Mouse (Mus musculus) CH12.LX (cell line): ENCODE results near the gene Gm44579. TPM values are rescaled to one million over a fixed set of nuclear protein-coding genes. Genes with fewer than 3 reads are reported as not detected.

Source experiments
- DNase-seq: peaks from one replicate; pipeline ENCODE4 v3.0.0-alpha.2; 2013; ENCODE audit errors: extremely low read depth
- H3K27ac ChIP-seq: 2 replicates; pipeline ENCODE4 v1.5.1; 2012; ENCODE audit warnings: low read depth, mild to moderate bottlenecking, control low read depth, moderate library complexity; ENCODE audit not compliant: insufficient read depth
- H3K27me3 ChIP-seq: replicated peaks from 2 replicates; pipeline ENCODE3; 2012; ENCODE audit warnings: inconsistent platforms
- H3K36me3 ChIP-seq, 2 experiments: replicated peaks in 1 of 2; 2 replicates each; pipeline versions ENCODE3 to v1.6.1; 2012; ENCODE audit warnings: inconsistent platforms in 1 of 2, low read length in 1 of 2, mild to moderate bottlenecking in 1 of 2, mixed read lengths in 1 of 2, moderate library complexity in 1 of 2; ENCODE audit not compliant: control insufficient read depth in 1 of 2, insufficient read depth in 1 of 2
- H3K4me1 ChIP-seq, 2 experiments: 2 replicates each; pipeline ENCODE4 v1.6.1; 2012; ENCODE audit warnings: inconsistent platforms in 1 of 2, moderate library complexity in 1 of 2; ENCODE audit not compliant: insufficient read depth in 2 of 2, control insufficient read depth in 1 of 2
- H3K4me2 ChIP-seq: 2 replicates; pipeline ENCODE4 v1.6.1; 2012; ENCODE audit warnings: low read depth, mild to moderate bottlenecking, control low read depth; ENCODE audit not compliant: poor library complexity, insufficient read depth, severe bottlenecking
- H3K4me3 ChIP-seq, 3 experiments: fragments of 150-350 bp in 1 of 3; sonication (generic) in 1 of 3; replicated peaks in 1 of 3; 2 replicates each; pipeline versions ENCODE3 to v1.5.1; 2011 to 2012; ENCODE audit warnings: low read depth in 2 of 3, low read length in 2 of 3, mild to moderate bottlenecking in 2 of 3, moderate library complexity in 2 of 3, control low read depth in 1 of 3, improper control_type of control experiment in 1 of 3, inconsistent platforms in 1 of 3, mixed read lengths in 1 of 3; ENCODE audit not compliant: poor library complexity in 1 of 3
- H3K79me2 ChIP-seq: replicated peaks from 2 replicates; pipeline ENCODE4 v1.6.1; 2012; ENCODE audit warnings: mild to moderate bottlenecking, moderate library complexity; ENCODE audit not compliant: control insufficient read depth, poor library complexity, insufficient read depth, severe bottlenecking; ENCODE audit errors: extremely low read depth
- H3K9ac ChIP-seq: 2 replicates; pipeline ENCODE4 v1.6.1; 2012; ENCODE audit warnings: low read depth, mild to moderate bottlenecking, control low read depth, moderate library complexity; ENCODE audit not compliant: insufficient read depth
- H3K9me3 ChIP-seq: replicated peaks from 2 replicates; pipeline ENCODE3; 2012; ENCODE audit warnings: low read length, inconsistent platforms, mixed read lengths
- BHLHE40 ChIP-seq: IDR thresholded peaks from 2 replicates; pipeline ENCODE4 v1.6.1; 2011; ENCODE audit warnings: mild to moderate bottlenecking, low read depth, low read length, improper control_type of control experiment
- CHD2 ChIP-seq: IDR thresholded peaks from 2 replicates; pipeline ENCODE4 v1.6.1; 2011; ENCODE audit warnings: low read length, improper control_type of control experiment
- CTCF ChIP-seq, 2 experiments: IDR thresholded peaks in 1 of 2; conservative IDR thresholded peaks in 1 of 2; 2 replicates each; pipeline ENCODE4 v1.5.1; 2011 to 2012; ENCODE audit warnings: low read depth in 2 of 2, low read length in 2 of 2, improper control_type of control experiment in 1 of 2, inconsistent platforms in 1 of 2, mild to moderate bottlenecking in 1 of 2, moderate library complexity in 1 of 2
- EP300 ChIP-seq: IDR thresholded peaks from 2 replicates; pipeline ENCODE4 v1.6.1; 2011; ENCODE audit warnings: low read length, improper control_type of control experiment
- GABPA ChIP-seq: IDR thresholded peaks from 2 replicates; pipeline ENCODE4 v1.6.1; 2012; ENCODE audit warnings: low read depth, low read length, improper control_type of control experiment, inconsistent platforms; ENCODE audit not compliant: insufficient replicate concordance
- IRF4 ChIP-seq: IDR thresholded peaks from 2 replicates; pipeline ENCODE4 v1.6.1; 2014; ENCODE audit warnings: low read depth, mild to moderate bottlenecking, inconsistent platforms, low read length, improper control_type of control experiment
- JUND ChIP-seq: conservative IDR thresholded peaks from 2 replicates; pipeline ENCODE4 v1.6.1; 2011; ENCODE audit warnings: low read depth, low read length, improper control_type of control experiment
- MEF2A ChIP-seq: IDR thresholded peaks from 2 replicates; pipeline ENCODE4 v1.6.1; 2014; ENCODE audit warnings: low read depth, mild to moderate bottlenecking, inconsistent platforms, low read length, improper control_type of control experiment, borderline replicate concordance
- MXI1 ChIP-seq: IDR thresholded peaks from 2 replicates; pipeline ENCODE4 v1.6.1; 2011; ENCODE audit warnings: mild to moderate bottlenecking, low read depth, low read length, improper control_type of control experiment
- NELFE ChIP-seq: IDR thresholded peaks from 2 replicates; pipeline ENCODE4 v1.6.1; 2011; ENCODE audit warnings: low read depth, low read length, improper control_type of control experiment
- PAX5 ChIP-seq: IDR thresholded peaks from 2 replicates; pipeline ENCODE4 v1.6.1; 2012; ENCODE audit warnings: low read length, inconsistent platforms, mixed read lengths
- POLR2AphosphoS2 ChIP-seq: IDR thresholded peaks from 2 replicates; pipeline ENCODE4 v1.6.1; 2011; ENCODE audit warnings: low read depth, low read length, improper control_type of control experiment
- RAD21 ChIP-seq: IDR thresholded peaks from 2 replicates; pipeline ENCODE4 v1.6.1; 2011; ENCODE audit warnings: low read depth, mild to moderate bottlenecking, low read length, improper control_type of control experiment, moderate library complexity
- RCOR1 ChIP-seq: conservative IDR thresholded peaks from 2 replicates; pipeline ENCODE4 v1.6.1; 2012; ENCODE audit warnings: low read depth, mild to moderate bottlenecking, inconsistent platforms, low read length, improper control_type of control experiment
- SIN3A ChIP-seq: IDR thresholded peaks from 2 replicates; pipeline ENCODE4 v1.6.1; 2012; ENCODE audit warnings: low read length, improper control_type of control experiment, inconsistent platforms
- TBP ChIP-seq: conservative IDR thresholded peaks from 2 replicates; pipeline ENCODE4 v1.6.1; 2011; ENCODE audit warnings: low read depth, low read length, improper control_type of control experiment
- TCF12 ChIP-seq: IDR thresholded peaks from 2 replicates; pipeline ENCODE4 v1.6.1; 2014; ENCODE audit warnings: low read depth, mild to moderate bottlenecking, inconsistent platforms, low read length, improper control_type of control experiment
- UBTF ChIP-seq: IDR thresholded peaks from 2 replicates; pipeline ENCODE4 v1.6.1; 2012; ENCODE audit warnings: low read depth, mild to moderate bottlenecking, inconsistent platforms, low read length, improper control_type of control experiment, moderate library complexity
- USF1 ChIP-seq: IDR thresholded peaks from 2 replicates; pipeline ENCODE4 v1.6.1; 2014; ENCODE audit warnings: low read depth, mild to moderate bottlenecking, inconsistent platforms, low read length, improper control_type of control experiment
- ZKSCAN1 ChIP-seq: IDR thresholded peaks from 2 replicates; pipeline ENCODE4 v1.6.1; 2012; ENCODE audit warnings: low read depth, inconsistent platforms, low read length, improper control_type of control experiment, borderline replicate concordance
- ZNF384 ChIP-seq: IDR thresholded peaks from 2 replicates; pipeline ENCODE4 v1.6.1; 2012; ENCODE audit warnings: low read depth, low read length, improper control_type of control experiment, inconsistent platforms
- dilution Hi-C: fragments of 300-500 bp; cut with MboI; formaldehyde crosslinking; loops from 2 replicates; pipeline ENCODE4 v1.14.3; 2020; ENCODE audit warnings: low sequenced_read_pairs; ENCODE audit not compliant: extremely low pct_unique_long_range_greater_than_20kb, extremely low pct_ligation_motif_present
- in situ Hi-C: fragments of 300-500 bp; cut with MboI; formaldehyde crosslinking; loops from 3 replicates; pipeline ENCODE4 v1.14.3; 2019; ENCODE audit warnings: low sequenced_read_pairs, low pct_ligation_motif_present, low pct_unique_long_range_greater_than_20kb, mixed read lengths
- polyA plus RNA-seq: library from polyadenylated mRNA; unstranded; fragments of >175 nt; gene quantifications from 2 replicates; pipeline ENCODE4 v1.2.1, GENCODE M21; 2012; ENCODE audit warnings: low read depth; ENCODE audit not compliant: insufficient read length
- total RNA-seq, 2 experiments: library from RNA; depleted of rRNA; stranded (reverse); fragments of 300-350 nt in 1 of 2; fragments of >200 nt in 1 of 2; gene quantifications; 2 replicates each; pipeline ENCODE4 v1.2.3; 2012 to 2014

Gm44579 gene
- total and polyA plus RNA-seq, 3 experiments, result not detected

DNA sequence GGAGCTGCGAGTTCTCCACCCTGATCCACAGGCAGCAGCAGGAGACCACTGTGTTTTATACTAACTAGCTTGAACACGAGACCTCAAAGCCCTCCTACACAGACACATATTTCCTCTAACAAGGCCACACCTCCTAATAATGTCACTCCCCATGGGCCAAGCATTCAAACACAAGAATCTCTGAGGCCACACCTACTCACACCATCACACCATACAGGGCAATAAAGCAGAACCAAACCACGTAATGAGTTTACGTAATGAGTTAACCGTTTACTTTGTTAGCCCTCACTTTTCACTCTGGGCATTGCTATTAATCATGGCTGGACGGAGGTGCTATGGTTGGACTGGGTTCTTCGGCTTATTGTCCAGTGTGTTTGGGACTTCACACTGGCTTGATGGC lies 81.0 kb downstream of the Gm44579 start:
- TF ChIP-seq RAD21 (no peak), NELFE (no peak), RCOR1 (no peak), SIN3A (no peak), MXI1 (no peak), UBTF (no peak), BHLHE40 (no peak), JUND (no peak), GABPA (no peak)
- Histone ChIP-seq H3K27me3 (no peaks in the 10 kb centered on the region), H3K79me2 (peaks cover 11% of the 10 kb centered on the region), H3K36me3 (peaks cover 56 to 78% of the 10 kb centered on the region in 2 experiments), H3K4me2 (no peak overlapping the region), H3K9ac (no peak overlapping the region), H3K27ac (no peak overlapping the region), H3K4me1 (peaks cover 0 to 11% of the 10 kb centered on the region in 2 experiments; a peak in 2 of 4 replicates), H3K9me3 (no peaks in the 10 kb centered on the region), H3K4me3 (no peak overlapping the region)
- in situ Hi-C loops (no loop called here), dilution Hi-C loops (no loop called here)
- peak; percentile 63 for DNase-seq

DNA sequence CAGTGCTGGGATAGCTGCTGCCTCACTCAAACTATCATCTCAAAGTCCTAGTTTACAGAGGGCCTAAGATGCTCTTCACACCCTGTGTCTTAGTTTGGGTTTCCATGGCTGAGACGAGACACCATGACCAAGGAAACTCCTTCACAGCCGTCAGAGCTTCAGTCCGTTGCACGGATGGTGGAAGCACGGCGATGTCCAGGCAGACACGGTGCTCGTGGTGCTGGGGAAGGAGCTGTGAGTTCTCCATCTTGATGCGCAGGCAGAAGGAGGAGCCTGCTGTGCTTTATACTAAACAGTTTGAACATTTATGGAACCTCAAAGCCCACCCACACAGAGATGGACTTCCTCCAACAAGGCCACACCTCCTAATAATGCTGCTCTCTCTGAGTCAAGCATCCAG lies 83.9 kb downstream of the Gm44579 start:
- Histone ChIP-seq H3K36me3 (peaks cover 66 to 93% of the 10 kb centered on the region in 2 experiments), H3K27ac (no peak overlapping the region), H3K4me1 (peaks cover 0 to 3% of the 10 kb centered on the region in 2 experiments; a peak in 1 of 4 replicates), H3K9me3 (no peaks in the 10 kb centered on the region), H3K79me2 (no peaks in the 10 kb centered on the region), H3K9ac (no peak overlapping the region), H3K4me2 (no peak overlapping the region), H3K27me3 (no peaks in the 10 kb centered on the region), H3K4me3 (no peak overlapping the region)
- dilution Hi-C loops (no loop called here), in situ Hi-C loops (no loop called here)
- no peak for TF ChIP-seq EP300
- TF ChIP-seq CHD2, result no peak
- no peak for TF ChIP-seq TBP
- TF ChIP-seq ZNF384, result no peak
- no peak for TF ChIP-seq IRF4
- TF ChIP-seq UBTF, result no peak
- no peak for TF ChIP-seq PAX5
- TF ChIP-seq USF1, result no peak
- TF ChIP-seq MEF2A, result no peak
- TF ChIP-seq MXI1, result no peak
- TF ChIP-seq TCF12, result no peak
- no peak for TF ChIP-seq JUND
- TF ChIP-seq POLR2AphosphoS2, result no peak
- no peak for TF ChIP-seq ZKSCAN1
- no peak for TF ChIP-seq CTCF (conservative IDR thresholded peaks at IDR 0.05 in 1 of 2, IDR thresholded peaks at IDR 0.05 in 1 of 2; ENCODE audit: low read depth in 2 of 2, low read length in 2 of 2)
- TF ChIP-seq RAD21, result no peak
- no peak for DNase-seq

Other genes with a start within 250 kb of the Gm44579 start
- gene Col2a1, start 216.3 kb downstream of the Gm44579 start, total RNA-seq (2012; rRNA removed), result 0.08 and 0.13 TPM in 2 replicates
- gene Col2a1, start 216.3 kb downstream of the Gm44579 start, total RNA-seq (2014; rRNA removed), result not detected in 2 replicates
- 0.06 and 0.15 TPM in 2 replicates for gene Col2a1, start 216.3 kb downstream of the Gm44579 start, polyA plus RNA-seq
- 23.8 and 29.6 TPM in 2 replicates for gene Pfkm, start 128.4 kb downstream of the Gm44579 start, total RNA-seq (2012; rRNA removed)
- gene Pfkm, start 128.4 kb downstream of the Gm44579 start, total RNA-seq (2014; rRNA removed), result 21.1 and 23.5 TPM in 2 replicates
- 37.9 and 39.2 TPM in 2 replicates for gene Pfkm, start 128.4 kb downstream of the Gm44579 start, polyA plus RNA-seq
- 14.9 and 17.1 TPM in 2 replicates for gene Senp1, start 127.2 kb downstream of the Gm44579 start, total RNA-seq (2012; rRNA removed)
- 21.7 and 23.3 TPM in 2 replicates for gene Senp1, start 127.2 kb downstream of the Gm44579 start, total RNA-seq (2014; rRNA removed)
- 32.3 and 38.5 TPM in 2 replicates for gene Senp1, start 127.2 kb downstream of the Gm44579 start, polyA plus RNA-seq
- 20.5 and 22.6 TPM in 2 replicates for gene Asb8, start 55.4 kb downstream of the Gm44579 start, total RNA-seq (2012; rRNA removed)
- 31.1 and 32.5 TPM in 2 replicates for gene Asb8, start 55.4 kb downstream of the Gm44579 start, total RNA-seq (2014; rRNA removed)
- 24.7 and 27.7 TPM in 2 replicates for gene Asb8, start 55.4 kb downstream of the Gm44579 start, polyA plus RNA-seq
- 0.04 TPM in 1 of 2 replicates, not detected in the other for gene Ccdc184, start 53.8 kb downstream of the Gm44579 start, total RNA-seq (2012; rRNA removed)
- gene Ccdc184, start 53.8 kb downstream of the Gm44579 start, total RNA-seq (2014; rRNA removed), result not detected in 2 replicates
- gene Ccdc184, start 53.8 kb downstream of the Gm44579 start, polyA plus RNA-seq, result 0.08 and 0.17 TPM in 2 replicates
- gene Olfr288, start 25.4 kb downstream of the Gm44579 start, total RNA-seq (2012; rRNA removed), result not detected in 2 replicates
- not detected in 2 replicates for gene Olfr288, start 25.4 kb downstream of the Gm44579 start, total RNA-seq (2014; rRNA removed)
- not detected in 2 replicates for gene Olfr288, start 25.4 kb downstream of the Gm44579 start, polyA plus RNA-seq
- gene Olfr287, start 79 bp upstream of the Gm44579 start, total RNA-seq (2012; rRNA removed), result not detected in 2 replicates
- gene Olfr287, start 79 bp upstream of the Gm44579 start, total RNA-seq (2014; rRNA removed), result not detected in 2 replicates
- gene Olfr287, start 79 bp upstream of the Gm44579 start, polyA plus RNA-seq, result not detected in 2 replicates
- 0.04 TPM in 1 of 2 replicates, not detected in the other for gene Olfr286, start 13.5 kb upstream of the Gm44579 start, total RNA-seq (2012; rRNA removed)
- not detected in 2 replicates for gene Olfr286, start 13.5 kb upstream of the Gm44579 start, total RNA-seq (2014; rRNA removed)
- not detected in 2 replicates for gene Olfr286, start 13.5 kb upstream of the Gm44579 start, polyA plus RNA-seq
- gene H1fnt, start 36.3 kb upstream of the Gm44579 start, total RNA-seq (2012; rRNA removed), result not detected in 2 replicates
- not detected in 2 replicates for gene H1fnt, start 36.3 kb upstream of the Gm44579 start, total RNA-seq (2014; rRNA removed)
- not detected in 2 replicates for gene H1fnt, start 36.3 kb upstream of the Gm44579 start, polyA plus RNA-seq
- 0.04 TPM in 1 of 2 replicates, not detected in the other for gene Zfp641, start 75.2 kb upstream of the Gm44579 start, total RNA-seq (2012; rRNA removed)
- gene Zfp641, start 75.2 kb upstream of the Gm44579 start, total RNA-seq (2014; rRNA removed), result not detected in 2 replicates
- not detected in 2 replicates for gene Zfp641, start 75.2 kb upstream of the Gm44579 start, polyA plus RNA-seq
- not detected in 2 replicates for gene Olfr285, start 96.4 kb upstream of the Gm44579 start, total RNA-seq (2012; rRNA removed)
- not detected in 2 replicates for gene Olfr285, start 96.4 kb upstream of the Gm44579 start, total RNA-seq (2014; rRNA removed)
- not detected in 2 replicates for gene Olfr285, start 96.4 kb upstream of the Gm44579 start, polyA plus RNA-seq
- gene Olfr284, start 120.0 kb upstream of the Gm44579 start, total RNA-seq (2012; rRNA removed), result not detected in 2 replicates
- gene Olfr284, start 120.0 kb upstream of the Gm44579 start, total RNA-seq (2014; rRNA removed), result not detected in 2 replicates
- gene Olfr284, start 120.0 kb upstream of the Gm44579 start, polyA plus RNA-seq, result not detected in 2 replicates
- gene Olfr283, start 160.0 kb upstream of the Gm44579 start, total RNA-seq (2012; rRNA removed), result not detected in 2 replicates
- gene Olfr283, start 160.0 kb upstream of the Gm44579 start, total RNA-seq (2014; rRNA removed), result not detected in 2 replicates
- not detected in 2 replicates for gene Olfr283, start 160.0 kb upstream of the Gm44579 start, polyA plus RNA-seq
- not detected in 2 replicates for gene Olfr282, start 210.2 kb upstream of the Gm44579 start, total RNA-seq (2012; rRNA removed)
- not detected in 2 replicates for gene Olfr282, start 210.2 kb upstream of the Gm44579 start, total RNA-seq (2014; rRNA removed)
- not detected in 2 replicates for gene Olfr282, start 210.2 kb upstream of the Gm44579 start, polyA plus RNA-seq
- not detected in 2 replicates for gene Olfr281, start 231.6 kb upstream of the Gm44579 start, total RNA-seq (2012; rRNA removed)
- gene Olfr281, start 231.6 kb upstream of the Gm44579 start, total RNA-seq (2014; rRNA removed), result not detected in 2 replicates
- not detected in 2 replicates for gene Olfr281, start 231.6 kb upstream of the Gm44579 start, polyA plus RNA-seq
- gene OR5BS1P, start 248.9 kb upstream of the Gm44579 start, total RNA-seq (2012; rRNA removed), result not detected in 2 replicates
- not detected in 2 replicates for gene OR5BS1P, start 248.9 kb upstream of the Gm44579 start, total RNA-seq (2014; rRNA removed)
- not detected in 2 replicates for gene OR5BS1P, start 248.9 kb upstream of the Gm44579 start, polyA plus RNA-seq